Mouse (Mus musculus) hindbrain, embryonic 11.5 days (tissue): ENCODE measurements at regions not wholly inside any gene's neighbourhood (a gene's known extent, or its start where the extent isn't known, plus 50 kb on each side); places are given as distances from the start of the nearest gene placed in this dataset.
"Not testable (repeated sequence)": the region's sequence is repeated elsewhere in the genome, so short reads cannot be mapped to it uniquely, and the experiment has no call there.

ENCODE experiments used
- ATAC-seq: fragments of 200-750 bp; cut with Nextera tagmentation; 2 replicates; pipeline ENCODE4 v1.8.0; 2017; ENCODE audit warnings: mild to moderate bottlenecking, moderate TSS enrichment, moderate library complexity; ENCODE audit not compliant: low FRiP score
- DNase-seq: peaks from one replicate; pipeline ENCODE4 v3.0.0-alpha.2; 2015; ENCODE audit warnings: low spot score
- H3K27ac ChIP-seq: fragments of 300-500 bp; sonication (generic); 2 replicates; pipeline ENCODE4 v1.5.1; 2014; ENCODE audit warnings: mild to moderate bottlenecking, low read depth, low read length
- H3K27me3 ChIP-seq: fragments of 300-500 bp; sonication (generic); 2 replicates; pipeline ENCODE4 v1.6.1; 2014; ENCODE audit warnings: mild to moderate bottlenecking, low read length, moderate library complexity, mixed read lengths; ENCODE audit not compliant: control insufficient read depth, insufficient read depth
- H3K36me3 ChIP-seq: fragments of 300-500 bp; sonication (generic); 2 replicates; pipeline ENCODE4 v1.6.1; 2014; ENCODE audit warnings: mild to moderate bottlenecking, low read length, moderate library complexity, mixed read lengths; ENCODE audit not compliant: control insufficient read depth, insufficient read depth
- H3K4me1 ChIP-seq: fragments of 300-500 bp; sonication (generic); replicated peaks from 2 replicates; pipeline ENCODE4 v1.6.1; 2014; ENCODE audit warnings: low read length, mixed read lengths; ENCODE audit not compliant: control insufficient read depth, insufficient read depth
- H3K4me2 ChIP-seq: fragments of 300-500 bp; sonication (generic); replicated peaks from 2 replicates; pipeline ENCODE4 v1.6.1; 2014; ENCODE audit warnings: mild to moderate bottlenecking, low read depth, low read length
- H3K4me3 ChIP-seq: fragments of 300-500 bp; sonication (generic); 2 replicates; pipeline ENCODE4 v1.5.1; 2014; ENCODE audit warnings: low read depth, low read length
- H3K9ac ChIP-seq: fragments of 300-500 bp; sonication (generic); 2 replicates; pipeline ENCODE4 v1.6.1; 2014; ENCODE audit warnings: low read depth, low read length
- H3K9me3 ChIP-seq: fragments of 300-500 bp; sonication (generic); 2 replicates; pipeline ENCODE4 v1.6.1; 2016; ENCODE audit warnings: low read length; ENCODE audit not compliant: control insufficient read depth
- WGBS: fragments of 180-500 bp; shearing (Covaris S2); extraction: QIAGEN DNeasy Blood & Tissue Kit; methylation state at CpG from one replicate; pipeline ENCODE4 v1.1.7; 2014; 5-methylcytosine and 5-hydroxymethylcytosine counted together

DNA sequence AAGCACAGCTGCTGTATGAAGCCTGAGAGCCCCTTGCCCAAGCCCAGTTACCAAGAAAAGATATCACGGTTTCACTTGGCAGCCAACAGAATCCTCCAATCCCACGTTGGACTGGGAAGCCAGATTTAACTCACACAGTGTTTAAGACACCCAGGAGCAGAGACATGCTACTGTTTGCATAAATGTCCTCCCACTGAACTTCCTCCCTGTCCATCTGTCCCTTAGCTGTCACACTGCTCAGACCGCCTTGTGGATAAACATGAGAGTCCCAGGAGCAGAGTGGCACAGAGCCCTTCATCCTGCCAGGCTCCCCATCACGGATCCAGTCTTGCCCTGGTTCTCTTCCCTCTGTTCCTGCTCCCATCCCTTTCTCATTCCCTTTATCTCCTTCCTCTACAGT lies 194.9 kb upstream of the Nectin1 start:
- H3K27me3 ChIP-seq = no peaks in the 10 kb centered on the region
- no peak overlapping the region for H3K9ac ChIP-seq
- ATAC-seq (no peak), DNase-seq (no peak)
- no peak overlapping the region for H3K4me3 ChIP-seq
- no peaks in the 10 kb centered on the region for H3K4me1 ChIP-seq
- no peaks in the 10 kb centered on the region for H3K9me3 ChIP-seq
- no peak overlapping the region for H3K27ac ChIP-seq
- 72% methylated on average over 4 of the region's 4 CpGs for WGBS
- no peak overlapping the region for H3K4me2 ChIP-seq
- H3K36me3 ChIP-seq = no peaks in the 10 kb centered on the region

DNA sequence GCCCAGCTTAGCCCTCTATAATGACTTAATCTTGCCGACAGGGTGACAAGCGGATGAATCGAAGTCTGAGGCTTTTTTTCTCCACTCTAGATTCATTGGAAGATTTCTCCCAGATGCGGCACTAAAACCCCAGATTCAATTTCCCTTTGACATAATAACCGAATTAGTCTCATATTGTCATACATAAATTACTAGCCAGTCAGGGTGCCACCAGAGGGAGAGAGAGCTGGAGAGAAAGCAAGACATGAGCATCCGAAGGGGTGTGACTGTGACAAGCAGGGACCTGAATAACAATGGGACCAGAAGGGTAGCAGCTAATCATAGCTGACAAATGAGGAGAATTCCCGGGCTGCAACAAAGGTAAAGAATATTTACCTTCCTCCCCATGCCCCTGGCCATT lies 194.5 kb upstream of the Nectin1 start:
- no peaks in the 10 kb centered on the region for H3K9me3 ChIP-seq

DNA sequence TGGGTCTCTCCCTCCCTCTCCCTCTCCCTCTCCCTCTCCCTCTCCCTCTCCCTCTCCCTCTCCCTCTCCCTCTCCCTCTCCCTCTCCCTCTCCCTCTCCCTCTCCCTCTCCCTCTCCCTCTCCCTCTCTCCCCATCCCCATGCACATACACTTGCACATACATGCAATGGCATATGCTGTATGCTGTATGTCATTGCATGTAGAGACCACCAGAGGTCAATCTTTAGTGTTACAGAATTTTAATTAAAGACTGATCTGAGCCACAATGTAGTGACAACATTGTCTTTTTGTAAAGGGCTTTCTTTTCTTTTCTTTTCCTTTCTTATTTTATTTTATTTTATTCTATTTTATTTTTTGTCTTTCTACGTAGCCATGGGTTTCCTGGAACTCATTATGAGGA lies 191.0 kb upstream of the Nectin1 start:
- H3K36me3 ChIP-seq, H3K27ac ChIP-seq, DNase-seq, H3K4me3 ChIP-seq, H3K4me1 ChIP-seq, ATAC-seq, H3K27me3 ChIP-seq, H3K9ac ChIP-seq, H3K4me2 ChIP-seq, H3K9me3 ChIP-seq: not testable (repeated sequence)
- WGBS = 97% methylated on average over 1 of the region's 1 CpGs

More for the DNA sequence above, 194.5 kb upstream of the Nectin1 start:
- H3K36me3 ChIP-seq = no peaks in the 10 kb centered on the region
- H3K4me3 ChIP-seq = no peak overlapping the region
- H3K27ac ChIP-seq = no peak overlapping the region
- H3K27me3 ChIP-seq = no peaks in the 10 kb centered on the region
- H3K4me2 ChIP-seq = no peak overlapping the region
- H3K9ac ChIP-seq = no peak overlapping the region
- 50% methylated on average over 7 of the region's 7 CpGs for WGBS
- DNase-seq (no peak), ATAC-seq (no peak)
- H3K4me1 ChIP-seq = no peaks in the 10 kb centered on the region

DNA sequence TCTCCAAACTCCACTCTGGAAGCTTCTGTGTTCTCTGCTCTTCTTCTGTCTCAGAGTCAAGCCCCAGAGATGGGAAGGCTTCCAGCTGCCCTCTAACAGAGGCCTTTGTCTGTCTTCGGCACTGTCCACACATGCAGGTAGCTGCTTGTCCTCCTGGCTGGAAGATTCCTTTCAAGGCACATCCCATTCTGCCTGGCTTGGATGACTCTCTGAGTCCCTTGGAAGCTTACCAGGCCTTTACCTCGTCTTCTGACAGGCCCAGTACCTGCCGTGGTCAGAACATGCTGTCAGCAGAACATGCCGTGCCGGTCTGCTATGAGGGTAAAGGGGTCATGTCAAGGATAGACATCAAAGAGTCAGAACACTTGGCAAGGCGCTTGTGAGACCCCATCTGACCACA lies 181.8 kb upstream of the Nectin1 start:
- H3K4me1 ChIP-seq = 0 out of 2 replicates have a peak, but pooled peaks cover 2% of the 10 kb centered on the region
- H3K27me3 ChIP-seq = no peaks in the 10 kb centered on the region
- H3K27ac ChIP-seq = no peak overlapping the region
- no peak for DNase-seq
- no peaks in the 10 kb centered on the region for H3K9me3 ChIP-seq
- no peak overlapping the region for H3K9ac ChIP-seq
- H3K4me3 ChIP-seq = no peak overlapping the region
- no peak overlapping the region for H3K4me2 ChIP-seq
- 85% methylated on average over 6 of the region's 6 CpGs for WGBS
- ATAC-seq = no peak
- no peaks in the 10 kb centered on the region for H3K36me3 ChIP-seq

DNA sequence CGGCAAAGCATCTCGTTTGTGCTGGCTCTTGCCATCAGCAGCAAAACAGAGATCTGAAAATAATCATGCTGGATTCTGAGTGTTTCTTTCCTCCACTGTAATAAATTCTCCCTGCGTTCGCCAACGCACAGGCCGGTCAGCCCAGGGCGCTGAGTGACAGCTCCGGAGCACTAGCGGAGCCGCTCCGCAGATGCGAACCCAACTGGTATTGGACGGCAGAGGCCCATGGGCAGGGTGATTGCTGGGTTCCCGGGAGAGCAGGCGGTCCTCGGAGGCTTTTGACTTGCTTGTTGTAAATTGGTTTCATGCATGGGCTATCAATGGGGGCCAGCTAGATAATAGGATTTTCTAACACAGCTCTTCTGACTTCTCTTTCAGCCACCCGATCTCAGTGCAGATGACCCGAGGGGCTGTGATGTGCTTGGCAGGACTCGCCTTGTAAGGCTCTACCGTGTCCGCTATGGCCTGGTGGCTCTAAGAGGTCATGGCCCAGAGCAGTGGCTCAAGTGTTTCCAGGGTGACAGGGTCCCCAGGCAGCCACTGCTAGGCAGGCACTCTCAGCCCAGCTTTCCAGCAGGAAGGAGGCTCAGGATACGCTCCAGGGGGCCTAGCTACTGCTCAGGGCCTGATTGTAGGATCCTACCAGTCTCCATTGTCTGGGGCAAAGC lies 179.4 kb upstream of the Nectin1 start:
- Histone ChIP-seq H3K27ac (0 out of 2 replicates have a peak overlapping the region, but pooled peaks have one; percentile 47), H3K4me3 (no peak overlapping the region), H3K36me3 (no peaks in the 10 kb centered on the region), H3K9ac (no peak overlapping the region), H3K4me1 (0 out of 2 replicates have a peak, but pooled peaks cover 2% of the 10 kb centered on the region), H3K27me3 (no peaks in the 10 kb centered on the region), H3K4me2 (no peak overlapping the region), H3K9me3 (no peaks in the 10 kb centered on the region)
- WGBS = 51% methylated on average over 22 of the region's 22 CpGs
- ATAC-seq = no peak
- DNase-seq = peak; percentile 28

DNA sequence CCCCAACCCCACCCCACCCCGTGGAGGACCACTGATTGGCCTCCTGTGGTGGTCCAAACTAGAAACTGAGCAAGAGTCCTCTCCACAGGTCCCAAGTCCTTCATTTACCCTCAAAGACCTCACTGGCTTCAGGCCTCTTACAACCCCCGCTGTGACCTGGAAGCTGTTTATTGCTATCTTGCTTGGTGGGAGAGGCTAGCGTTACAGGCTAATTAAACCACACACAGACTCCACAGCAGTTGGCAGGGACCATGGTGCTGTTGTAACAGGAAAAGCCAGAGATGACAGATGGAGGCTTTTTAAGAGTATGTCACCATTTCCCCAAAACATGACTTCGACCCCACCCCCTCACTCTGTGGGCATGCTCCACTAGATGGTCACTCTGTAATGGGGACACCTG lies 174.9 kb upstream of the Nectin1 start:
- Histone ChIP-seq H3K9me3 (no peaks in the 10 kb centered on the region), H3K4me1 (0 out of 2 replicates have a peak, but pooled peaks cover 2% of the 10 kb centered on the region), H3K4me3 (no peak overlapping the region), H3K4me2 (no peak overlapping the region), H3K27ac (no peak overlapping the region), H3K27me3 (no peaks in the 10 kb centered on the region), H3K36me3 (no peaks in the 10 kb centered on the region), H3K9ac (no peak overlapping the region)
- WGBS = 60% methylated on average over 4 of the region's 4 CpGs
- DNase-seq (no peak), ATAC-seq (no peak)

DNA sequence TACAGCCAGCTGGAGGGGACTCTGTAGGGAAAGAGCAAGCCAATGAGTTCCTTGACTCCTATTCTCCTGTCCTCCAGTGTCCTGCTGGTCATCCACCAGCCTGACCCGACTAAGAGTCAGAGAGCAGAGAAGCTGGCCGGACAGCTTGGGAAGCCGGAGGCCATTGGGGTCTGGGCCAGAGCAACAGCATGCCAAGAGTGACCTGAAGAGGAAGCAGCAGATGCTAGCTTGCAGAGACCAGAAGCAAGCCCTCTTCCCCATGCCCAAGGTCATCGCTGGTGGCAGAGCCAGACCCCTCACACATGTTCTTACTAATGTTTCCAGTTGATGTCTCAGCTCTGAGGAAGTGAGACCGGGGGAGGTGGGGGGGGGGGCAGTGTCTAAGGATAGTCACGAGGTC lies 172.7 kb upstream of the Nectin1 start:
- Histone ChIP-seq H3K9me3 (no peaks in the 10 kb centered on the region), H3K4me1 (no peaks in the 10 kb centered on the region), H3K36me3 (no peaks in the 10 kb centered on the region), H3K4me3 (no peak overlapping the region), H3K27me3 (no peaks in the 10 kb centered on the region), H3K4me2 (no peak overlapping the region), H3K27ac (no peak overlapping the region), H3K9ac (no peak overlapping the region)
- ATAC-seq (no peak), DNase-seq (no peak)
- WGBS = 84% methylated on average over 6 of the region's 6 CpGs

DNA sequence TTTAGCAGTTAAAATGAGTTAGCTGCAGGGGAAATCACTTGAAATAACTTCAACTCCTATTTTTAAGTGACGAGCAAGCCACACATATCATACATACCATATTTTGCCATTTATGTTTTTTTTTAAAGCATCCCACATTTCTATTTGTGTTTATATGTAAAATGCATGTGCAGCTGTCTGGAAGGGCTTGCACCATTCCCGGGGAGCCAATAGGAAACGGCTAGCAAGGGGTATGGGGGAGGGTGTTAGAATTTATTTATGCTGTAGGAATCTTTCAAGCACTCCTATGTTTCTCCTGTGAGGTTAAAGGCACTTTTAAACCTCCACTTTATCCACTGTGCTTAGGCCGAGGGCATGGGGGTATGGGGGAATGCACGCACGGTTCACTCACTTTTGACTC lies 168.1 kb upstream of the Nectin1 start:
- Histone ChIP-seq H3K4me2 (no peak overlapping the region), H3K4me3 (no peak overlapping the region), H3K9ac (no peak overlapping the region), H3K9me3 (no peaks in the 10 kb centered on the region), H3K36me3 (no peaks in the 10 kb centered on the region), H3K27me3 (no peaks in the 10 kb centered on the region), H3K27ac (no peak overlapping the region), H3K4me1 (no peaks in the 10 kb centered on the region)
- whole genome bisulfite sequencing = 93% methylated on average over 6 of the region's 6 CpGs
- no peak for DNase-seq
- no peak for ATAC-seq

DNA sequence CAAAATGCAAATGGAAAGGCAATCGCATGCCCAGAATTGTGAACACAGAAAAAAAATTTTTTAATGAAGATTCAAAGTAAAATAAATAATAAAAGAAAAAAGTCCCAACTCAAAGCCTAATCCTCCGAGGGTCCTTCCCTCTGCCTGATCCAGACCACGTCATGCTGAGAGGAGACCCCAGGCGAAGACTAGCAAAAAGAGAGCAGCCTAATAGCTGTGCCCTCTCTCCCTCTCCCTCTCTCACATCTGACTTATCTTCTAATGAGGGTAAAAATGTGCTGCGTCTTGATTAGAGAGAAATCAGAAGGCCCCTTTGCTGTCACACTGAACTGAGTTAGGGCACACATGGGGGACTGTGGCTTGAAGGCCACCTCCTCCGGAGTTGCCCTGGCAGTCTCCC lies 163.1 kb upstream of the Nectin1 start:
- no peak overlapping the region for H3K27ac ChIP-seq

More for the DNA sequence above, 163.1 kb upstream of the Nectin1 start:
- H3K4me1 ChIP-seq = no peaks in the 10 kb centered on the region
- H3K36me3 ChIP-seq = no peaks in the 10 kb centered on the region
- ATAC-seq (no peak), DNase-seq (no peak)
- no peak overlapping the region for H3K4me2 ChIP-seq
- no peak overlapping the region for H3K4me3 ChIP-seq
- 48% methylated on average over 6 of the region's 6 CpGs for WGBS
- no peaks in the 10 kb centered on the region for H3K9me3 ChIP-seq
- no peaks in the 10 kb centered on the region for H3K27me3 ChIP-seq
- H3K9ac ChIP-seq = no peak overlapping the region
